Mouse (Mus musculus) MEL (cell line): Measurements from ENCODE around the gene Piezo1. TPM values are rescaled to one million over a fixed set of nuclear protein-coding genes. Genes with fewer than 3 reads are reported as not detected.

Experiments
- DNase-seq: peaks from one replicate; pipeline ENCODE4 v3.0.0; 2011; ENCODE audit warnings: low read depth, low spot score
- H3K27ac ChIP-seq: 2 replicates; pipeline ENCODE4 v1.5.1; 2012; ENCODE audit warnings: low read depth, mild to moderate bottlenecking, control low read depth, low read length, moderate library complexity; ENCODE audit not compliant: control insufficient read depth
- H3K27me3 ChIP-seq, 2 experiments: fragments of 150-350 bp in 1 of 2; sonication (generic) in 1 of 2; 2 replicates each; pipeline ENCODE4 v1.6.1; 2012; ENCODE audit warnings: low read length in 2 of 2, mild to moderate bottlenecking in 2 of 2, improper control_type of control experiment in 1 of 2, moderate library complexity in 1 of 2; ENCODE audit not compliant: insufficient read depth in 2 of 2, control insufficient read depth in 1 of 2
- H3K36me3 ChIP-seq, 2 experiments: 2 replicates each; pipeline ENCODE4 v1.6.1; 2012 to 2014; ENCODE audit warnings: low read length in 2 of 2, improper control_type of control experiment in 1 of 2, inconsistent platforms in 1 of 2, mild to moderate bottlenecking in 1 of 2; ENCODE audit not compliant: insufficient read depth in 2 of 2, control insufficient read depth in 1 of 2
- H3K4me1 ChIP-seq, 2 experiments: fragments of 150-350 bp in 1 of 2; sonication (generic) in 1 of 2; 2 replicates each; pipeline ENCODE4 v1.6.1; 2012; ENCODE audit warnings: low read length in 2 of 2, improper control_type of control experiment in 1 of 2, mild to moderate bottlenecking in 1 of 2; ENCODE audit not compliant: insufficient read depth in 2 of 2, control insufficient read depth in 1 of 2
- H3K4me3 ChIP-seq, 2 experiments: fragments of 150-350 bp in 1 of 2; sonication (generic) in 1 of 2; 2 replicates each; pipeline ENCODE4 v1.5.1; 2012; ENCODE audit warnings: low read depth in 2 of 2, low read length in 2 of 2, mild to moderate bottlenecking in 2 of 2, moderate library complexity in 2 of 2, control low read depth in 1 of 2, improper control_type of control experiment in 1 of 2; ENCODE audit not compliant: control insufficient read depth in 1 of 2, insufficient read depth in 1 of 2
- H3K79me2 ChIP-seq: 2 replicates; pipeline ENCODE4 v1.6.1; 2012; ENCODE audit warnings: mild to moderate bottlenecking, low read length, moderate library complexity; ENCODE audit not compliant: control insufficient read depth, poor library complexity, insufficient read depth
- H3K9ac ChIP-seq: 2 replicates; pipeline ENCODE4 v1.6.1; 2012; ENCODE audit warnings: low read depth, mild to moderate bottlenecking, control low read depth, low read length, moderate library complexity; ENCODE audit not compliant: control insufficient read depth, poor library complexity, severe bottlenecking
- H3K9me3 ChIP-seq: fragments of 150-350 bp; sonication (generic); replicated peaks from 2 replicates; pipeline ENCODE4 v1.6.1; 2012; ENCODE audit warnings: mild to moderate bottlenecking, low read length, improper control_type of control experiment, moderate library complexity; ENCODE audit not compliant: insufficient read depth
- BHLHE40 ChIP-seq: IDR thresholded peaks from 2 replicates; pipeline ENCODE4 v1.6.1; 2012; ENCODE audit warnings: low read depth, mild to moderate bottlenecking, inconsistent platforms, low read length, improper control_type of control experiment, borderline replicate concordance
- E2F4 ChIP-seq: IDR thresholded peaks from 2 replicates; pipeline ENCODE4 v1.6.1; 2011; ENCODE audit warnings: low read depth, low read length, improper control_type of control experiment, borderline replicate concordance
- EP300 ChIP-seq, 2 experiments: IDR thresholded peaks; 2 replicates each; pipeline ENCODE4 v1.6.1; 2011; ENCODE audit warnings: improper control_type of control experiment in 2 of 2, low read length in 2 of 2, low read depth in 1 of 2, mild to moderate bottlenecking in 1 of 2
- ETS1 ChIP-seq: IDR thresholded peaks from 2 replicates; pipeline ENCODE4 v1.6.1; 2012; ENCODE audit warnings: low read depth, mild to moderate bottlenecking, inconsistent platforms, low read length, improper control_type of control experiment, moderate library complexity
- GABPA ChIP-seq: IDR thresholded peaks from 2 replicates; pipeline ENCODE4 v1.6.1; 2012; ENCODE audit warnings: low read depth, mild to moderate bottlenecking, inconsistent platforms, low read length, improper control_type of control experiment, moderate library complexity
- GATA1 ChIP-seq: IDR thresholded peaks from 2 replicates; pipeline ENCODE4 v1.6.1; 2011; ENCODE audit warnings: low read depth, low read length, improper control_type of control experiment
- KAT2A ChIP-seq: conservative IDR thresholded peaks from 2 replicates; pipeline ENCODE4 v1.6.1; 2012; ENCODE audit warnings: low read depth, low read length, improper control_type of control experiment, inconsistent platforms
- MAZ ChIP-seq: IDR thresholded peaks from 2 replicates; pipeline ENCODE4 v1.6.1; 2012; ENCODE audit warnings: low read depth, mild to moderate bottlenecking, inconsistent platforms, low read length, improper control_type of control experiment
- MEF2A ChIP-seq: IDR thresholded peaks from 2 replicates; pipeline ENCODE4 v1.6.1; 2014; ENCODE audit warnings: low read depth, mild to moderate bottlenecking, inconsistent platforms, low read length, improper control_type of control experiment; ENCODE audit not compliant: poor library complexity, insufficient replicate concordance, severe bottlenecking; ENCODE audit errors: extremely low read depth
- MXI1 ChIP-seq: IDR thresholded peaks from 2 replicates; pipeline ENCODE4 v1.6.1; 2011; ENCODE audit warnings: mild to moderate bottlenecking, low read depth, low read length, improper control_type of control experiment
- MYC ChIP-seq: IDR thresholded peaks from 2 replicates; pipeline ENCODE4 v1.6.1; 2011; ENCODE audit warnings: low read depth, mild to moderate bottlenecking, low read length, improper control_type of control experiment, moderate library complexity
- NRF1 ChIP-seq: IDR thresholded peaks from 2 replicates; pipeline ENCODE4 v1.6.1; 2014; ENCODE audit warnings: low read depth, mild to moderate bottlenecking, inconsistent platforms, low read length, improper control_type of control experiment, moderate library complexity; ENCODE audit not compliant: poor library complexity, insufficient read depth, severe bottlenecking
- POLR2A ChIP-seq, 2 experiments: IDR thresholded peaks; 2 replicates each; pipeline ENCODE4 v1.6.1; 2011 to 2012; ENCODE audit warnings: low read length in 2 of 2, mild to moderate bottlenecking in 2 of 2, control low read depth in 1 of 2, improper control_type of control experiment in 1 of 2, low read depth in 1 of 2, moderate library complexity in 1 of 2; ENCODE audit not compliant: control insufficient read depth in 1 of 2, insufficient read depth in 1 of 2, poor library complexity in 1 of 2
- SIN3A ChIP-seq: IDR thresholded peaks from 2 replicates; pipeline ENCODE4 v1.6.1; 2012; ENCODE audit warnings: low read length, improper control_type of control experiment, inconsistent platforms
- SMC3 ChIP-seq: IDR thresholded peaks from 2 replicates; pipeline ENCODE4 v1.6.1; 2011; ENCODE audit warnings: low read depth, low read length, improper control_type of control experiment
- TAL1 ChIP-seq: IDR thresholded peaks from 2 replicates; pipeline ENCODE4 v1.6.1; 2012; ENCODE audit warnings: mild to moderate bottlenecking, inconsistent platforms, low read length, moderate library complexity, mixed read lengths
- TBP ChIP-seq: IDR thresholded peaks from 2 replicates; pipeline ENCODE4 v1.8.0; 2011; ENCODE audit warnings: low read depth, low read length, improper control_type of control experiment
- TCF12 ChIP-seq: IDR thresholded peaks from 2 replicates; pipeline ENCODE4 v1.6.1; 2014; ENCODE audit warnings: low read depth, mild to moderate bottlenecking, inconsistent platforms, low read length, improper control_type of control experiment, moderate library complexity
- UBTF ChIP-seq: IDR thresholded peaks from 2 replicates; pipeline ENCODE4 v1.6.1; 2012; ENCODE audit warnings: low read depth, mild to moderate bottlenecking, inconsistent platforms, low read length, improper control_type of control experiment, moderate library complexity, borderline replicate concordance; ENCODE audit not compliant: insufficient read depth
- USF2 ChIP-seq, 2 experiments: IDR thresholded peaks; 2 replicates each; pipeline ENCODE4 v1.6.1; 2011 to 2012; ENCODE audit warnings: improper control_type of control experiment in 2 of 2, low read length in 2 of 2, borderline replicate concordance in 1 of 2, inconsistent platforms in 1 of 2, low read depth in 1 of 2, mild to moderate bottlenecking in 1 of 2; ENCODE audit not compliant: insufficient read depth in 1 of 2
- ZC3H11A ChIP-seq: IDR thresholded peaks from 2 replicates; pipeline ENCODE4 v1.6.1; 2012; ENCODE audit warnings: low read depth, mild to moderate bottlenecking, inconsistent platforms, low read length, improper control_type of control experiment
- ZMIZ1 ChIP-seq: IDR thresholded peaks from 2 replicates; pipeline ENCODE4 v1.6.1; 2012; ENCODE audit warnings: low read depth, mild to moderate bottlenecking, inconsistent platforms, low read length, improper control_type of control experiment, moderate library complexity
- ZNF384 ChIP-seq: IDR thresholded peaks from 2 replicates; pipeline ENCODE4 v1.6.1; 2012; ENCODE audit warnings: low read depth, mild to moderate bottlenecking, inconsistent platforms, low read length, improper control_type of control experiment
- polyA plus RNA-seq, 2 experiments: library from polyadenylated mRNA; stranded (reverse) in 1 of 2; unstranded in 1 of 2; fragments of >175 nt in 1 of 2; fragments of >200 nt in 1 of 2; gene quantifications; 2 replicates each; pipeline versions ENCODE4 v1.2.1 to v1.2.4; 2012; ENCODE audit warnings: low replicate concordance in 2 of 2, low read depth in 1 of 2; ENCODE audit not compliant: insufficient read length in 2 of 2, insufficient read depth in 1 of 2, missing spikeins in 1 of 2
- total RNA-seq: library from RNA; depleted of rRNA; stranded (reverse); fragments of 300-350 nt; gene quantifications from 2 replicates; pipeline ENCODE4 v1.2.3, GENCODE M21; 2012

Gene Piezo1
- total and polyA plus RNA-seq, 3 experiments = 35.1 to 223 (median 144) TPM

DNA sequence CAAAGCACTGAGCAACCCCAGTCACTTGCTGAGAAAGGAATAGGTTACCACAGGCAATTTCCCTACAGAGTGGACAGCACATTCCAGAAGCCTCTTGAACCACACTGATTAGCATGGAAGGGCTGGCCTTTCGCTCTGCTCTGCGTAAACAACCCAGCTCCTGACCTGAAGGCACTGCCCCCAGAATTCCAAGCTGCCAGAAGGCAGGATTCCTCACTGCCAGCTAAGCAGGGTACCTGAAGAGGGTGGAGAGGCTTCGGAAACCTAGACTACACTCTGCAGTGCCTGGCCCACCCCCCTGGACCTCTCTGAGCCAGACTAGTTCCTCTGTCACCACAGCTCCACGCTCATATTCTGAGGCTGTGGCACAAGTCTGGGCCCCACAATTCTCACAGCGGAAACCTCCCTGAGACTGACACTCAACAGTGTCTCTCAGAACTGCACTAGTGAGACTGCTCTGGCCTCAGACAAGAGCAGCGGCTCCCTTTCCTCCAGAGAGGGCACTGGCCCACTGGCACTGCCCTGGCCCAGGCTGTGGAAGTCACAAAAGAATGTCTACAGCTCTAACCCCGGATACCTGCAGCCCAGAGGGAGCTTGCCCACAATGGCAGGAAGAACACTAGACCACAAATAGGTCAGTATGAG is 24.5 kb downstream of the Piezo1 start:
- H3K9ac ChIP-seq = no peak overlapping the region

DNA sequence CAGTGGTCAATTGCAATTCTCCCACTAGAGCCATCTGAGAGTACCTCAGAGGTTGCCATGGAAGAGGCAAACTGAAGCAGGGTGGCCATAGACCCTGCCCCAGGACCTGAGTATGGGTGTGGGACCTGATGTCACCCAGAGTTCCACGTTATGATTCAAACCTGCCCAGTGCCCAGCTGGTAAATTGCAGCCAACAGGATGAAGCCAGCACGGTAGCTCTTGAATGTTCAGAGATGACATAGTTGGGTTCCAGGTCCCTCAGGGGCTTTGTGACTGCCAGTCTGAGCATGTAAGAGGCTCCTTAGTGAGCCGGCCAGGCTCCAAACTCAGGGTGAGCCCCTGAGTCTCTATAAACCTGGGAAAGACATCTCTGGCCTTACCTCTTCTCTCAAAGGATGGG is 25.0 kb downstream of the Piezo1 start:
- Histone ChIP-seq H3K4me1 (0 out of 4 replicates have a peak, but pooled peaks cover 0 to 3% of the 10 kb centered on the region in 2 experiments), H3K79me2 (peaks cover 37% of the 10 kb centered on the region; the same call in 1 of the 2 replicates), H3K9me3 (no peaks in the 10 kb centered on the region), H3K27me3 (no peaks in the 10 kb centered on the region), H3K36me3 (peaks cover 0 to 6% of the 10 kb centered on the region in 2 experiments; a peak in 2 of 4 replicates), H3K9ac (no peak overlapping the region), H3K27ac (no peak overlapping the region), H3K4me3 (no peak overlapping the region)
- no peak for DNase-seq
- no peak for TF ChIP-seq KAT2A
- no peak for TF ChIP-seq UBTF
- TF ChIP-seq MEF2A = no peak
- TF ChIP-seq ZC3H11A = no peak
- no peak for TF ChIP-seq BHLHE40
- TF ChIP-seq TCF12 = no peak
- TF ChIP-seq EP300 (IDR thresholded peaks at IDR 0.05; ENCODE audit: low read depth in 1 of 2, low read length in 2 of 2) = no peak

More for the DNA sequence above, 24.5 kb downstream of the Piezo1 start:
- Histone ChIP-seq H3K27ac (no peak overlapping the region), H3K36me3 (peaks cover 0 to 6% of the 10 kb centered on the region in 2 experiments; a peak in 2 of 4 replicates), H3K9me3 (no peaks in the 10 kb centered on the region), H3K79me2 (peaks cover 43% of the 10 kb centered on the region), H3K27me3 (no peaks in the 10 kb centered on the region), H3K4me1 (0 out of 4 replicates have a peak, but pooled peaks cover 0 to 3% of the 10 kb centered on the region in 2 experiments), H3K4me3 (no peak overlapping the region)
- no peak for DNase-seq
- TF ChIP-seq NRF1 = no peak
- TF ChIP-seq TBP = no peak
- TF ChIP-seq GATA1 = no peak
- no peak for TF ChIP-seq TAL1
- no peak for TF ChIP-seq POLR2A (IDR thresholded peaks at IDR 0.05; ENCODE audit: control insufficient read depth in 1 of 2, insufficient read depth in 1 of 2, low read depth in 1 of 2, low read length in 2 of 2, poor library complexity in 1 of 2)
- TF ChIP-seq MAZ = no peak
- TF ChIP-seq MYC = no peak
- no peak for TF ChIP-seq SIN3A
- TF ChIP-seq E2F4 = no peak
- TF ChIP-seq ZNF384 = no peak
- TF ChIP-seq BHLHE40 = no peak
- no peak for TF ChIP-seq ZMIZ1
- no peak for TF ChIP-seq TCF12
- TF ChIP-seq ETS1 = no peak
- TF ChIP-seq MXI1 = no peak
- TF ChIP-seq USF2 (IDR thresholded peaks at IDR 0.05; ENCODE audit: borderline replicate concordance in 1 of 2, insufficient read depth in 1 of 2, low read depth in 1 of 2, low read length in 2 of 2) = no peak
- no peak for TF ChIP-seq SMC3
- no peak for TF ChIP-seq GABPA
- TF ChIP-seq, all 39 proteins: peak for 0
